Mouse (Mus musculus) Muller cell, postnatal 12 days (primary cell): ENCODE measurements around the gene Cdh23.

Experiments used
- DNase-seq: peaks from one replicate; pipeline ENCODE4 v3.0.0-alpha.2; 2015; ENCODE audit errors: inconsistent ontology term

Cdh23 gene

GRCm38 (mm10) chr10:60262386-60262785 is 433.9 kb downstream of the Cdh23 start:
- DNase-seq = peak; percentile 86

GRCm38 (mm10) chr10:60261530-60261929 is 434.8 kb downstream of the Cdh23 start:
- DNase-seq = no peak

GRCm38 (mm10) chr10:60260557-60261294 is 435.6 kb downstream of the Cdh23 start:
- no peak for DNase-seq

GRCm38 (mm10) chr10:60257261-60257825 is 438.9 kb downstream of the Cdh23 start:
- no peak for DNase-seq

GRCm38 (mm10) chr10:60256088-60256487 is 440.2 kb downstream of the Cdh23 start:
- DNase-seq = no peak
